Mouse (Mus musculus) left cerebral cortex, adult 2 months (tissue): ENCODE results near the gene 9130213A22Rik. TPM values are rescaled to one million over a fixed set of nuclear protein-coding genes. Genes with fewer than 3 reads are reported as not detected.
"Not testable (repeated sequence)": the region's sequence is repeated elsewhere in the genome, so short reads cannot be mapped to it uniquely, and the experiment has no call there.

Experiments
- DNase-seq, 2 experiments: peaks; one replicate each; pipeline ENCODE4 v3.0.0; 2021 to 2022; ENCODE audit warnings: low spot score in 2 of 2, mixed read lengths in 1 of 2; ENCODE audit errors: extremely low spot score in 1 of 2
- H3K27ac ChIP-seq: fragments of 200-600 bp; 2 replicates; pipeline ENCODE4 v1.8.1; 2022
- H3K4me3 ChIP-seq: fragments of 200-600 bp; 2 replicates; pipeline ENCODE4 v1.8.1; 2022
- CTCF ChIP-seq: fragments of 200-600 bp; IDR thresholded peaks from 2 replicates; pipeline ENCODE4 v1.8.1; 2022; ENCODE audit warnings: antibody characterized with exemption, mild to moderate bottlenecking, moderate library complexity
- intact Hi-C: fragments of 180-260 bp; cut with DNase I; formaldehyde crosslinking; loops from one replicate; pipeline ENCODE4 v1.15.1; 2025
- total RNA-seq, 2 experiments: library from RNA; stranded (reverse); gene quantifications; 2 replicates each; pipeline ENCODE4 v1.2.3; 2021

Gene 9130213A22Rik
- total RNA-seq, 2 experiments from 2014 or later = 1.3 to 1.4 TPM

GRCm38 (mm10) chr11:69096987-69097900 is 25.1 kb downstream of the 9130213A22Rik start:
- TF ChIP-seq CTCF = no peak
- intact Hi-C loops = loop anchor here (5.0 kb wide), 1 partner anchor 315 kb away; the partner anchor contains the start of gene Kdm6b
- H3K4me3 ChIP-seq = peak overlapping the region; percentile 87
- peak overlapping the region; percentile 99 for H3K27ac ChIP-seq
- DNase-seq = peak; percentile 96 to 98

GRCm38 (mm10) chr11:69096360-69096986 is 25.9 kb downstream of the 9130213A22Rik start:
- no peak for DNase-seq
- no peak for TF ChIP-seq CTCF
- intact Hi-C loops = loop anchor here (5.0 kb wide), 1 partner anchor 316 kb away; the partner anchor contains the start of gene Kdm6b
- Histone ChIP-seq H3K27ac (peak overlapping the region; percentile 99), H3K4me3 (peak overlapping the region; percentile 87)

- peak overlapping the region; percentile 99 for H3K27ac ChIP-seq
- no peak for TF ChIP-seq CTCF
- peak overlapping the region; percentile 87 for H3K4me3 ChIP-seq
- intact Hi-C loops = loop anchor here (5.0 kb wide), 1 partner anchor 317 kb away; the partner anchor contains the start of gene Kdm6b
- DNase-seq = no peak
Measured at GRCm38 (mm10) chr11:69095511-69096231, 26.7 kb downstream of the 9130213A22Rik start.

GRCm38 (mm10) chr11:69094697-69095429 is 27.5 kb downstream of the 9130213A22Rik start, which contains the start of gene Per1:
TSS of gene Per1 (plus strand) at chr11:69095217.
- intact Hi-C loops = loop anchor here (5.0 kb wide), 1 partner anchor 317 kb away; the partner anchor contains the start of gene Kdm6b
- no peak for TF ChIP-seq CTCF
- Histone ChIP-seq H3K4me3 (peak within 1 kb of the TSS; percentile 87), H3K27ac (peak within 1 kb of the TSS; percentile 99)
- DNase-seq = peak; percentile 98 to 100

GRCm38 (mm10) chr11:69093856-69094255 is 28.5 kb downstream of the 9130213A22Rik start:
- H3K4me3 ChIP-seq, intact Hi-C loops, DNase-seq: not testable (repeated sequence)
- H3K27ac ChIP-seq = peak overlapping the region; percentile 99

GRCm38 (mm10) chr11:69092871-69093270 is 29.5 kb downstream of the 9130213A22Rik start:
- intact Hi-C loops = no loop called here
- Histone ChIP-seq H3K4me3 (no peak overlapping the region), H3K27ac (peak overlapping the region; percentile 48; the same call in 1 of the 2 replicates)
- TF ChIP-seq CTCF = no peak
- DNase-seq = no peak

- DNase-seq = peak; percentile 76 to 85
- TF ChIP-seq CTCF = peak; percentile 96
- Histone ChIP-seq H3K4me3 (no peak overlapping the region), H3K27ac (peak overlapping the region; percentile 48; the same call in 1 of the 2 replicates)
- intact Hi-C loops = no loop called here
Measured at GRCm38 (mm10) chr11:69092386-69092751, 30.0 kb downstream of the 9130213A22Rik start.

GRCm38 (mm10) chr11:69091566-69092385 is 30.6 kb downstream of the 9130213A22Rik start:
- intact Hi-C loops = no loop called here
- no peak for TF ChIP-seq CTCF
- no peak for DNase-seq
- H3K4me3 ChIP-seq = peak overlapping the region; percentile 98; the same call in 1 of the 2 replicates
- no peak overlapping the region for H3K27ac ChIP-seq

- no peak for DNase-seq
- peak overlapping the region; percentile 98 for H3K4me3 ChIP-seq
- intact Hi-C loops = no loop called here
- peak overlapping the region; percentile 100 for H3K27ac ChIP-seq
- TF ChIP-seq CTCF = no peak
Measured at GRCm38 (mm10) chr11:69090367-69090766, 32.0 kb downstream of the 9130213A22Rik start.
